Mouse (Mus musculus): ENCODE measurements around the gene Adad2. TPM values are rescaled to one million over a fixed set of nuclear protein-coding genes. Genes with fewer than 3 reads are reported as not detected.

Adad2 gene
- polyA plus RNA-seq, 1 experiment from 2014 or later: not detected

GRCm38 (mm10) chr8:119627199-119627598 is 14.7 kb downstream of the Adad2 start:
- H3K4me2 ChIP-seq (replicated peaks; ENCODE audit: low read depth, low read length): no peak overlapping the region
- no peaks in the 10 kb centered on the region for H3K36me3 ChIP-seq (ENCODE audit: control insufficient read depth, insufficient read depth, low read length)
- H3K27me3 ChIP-seq (ENCODE audit: control insufficient read depth, insufficient read depth, low read length): no peaks in the 10 kb centered on the region
- peaks cover 3% of the 10 kb centered on the region; the same call in 1 of the 2 replicates for H3K4me1 ChIP-seq (ENCODE audit: control insufficient read depth, insufficient read depth, low read length)
- no peak overlapping the region for H3K4me3 ChIP-seq (ENCODE audit: low read depth, low read length)
- 93% methylated on average over 7 of the region's 7 CpGs for WGBS
- no peaks in the 10 kb centered on the region for H3K9me3 ChIP-seq (ENCODE audit: control insufficient read depth, low read depth, low read length)
- no peak overlapping the region for H3K9ac ChIP-seq (replicated peaks; ENCODE audit: low read depth, low read length)
- no peak for ATAC-seq (ENCODE audit: insufficient number of reproducible peaks, insufficient read depth, low FRiP score, low read depth)
- H3K27ac ChIP-seq (ENCODE audit: low read length): no peak overlapping the region

GRCm38 (mm10) chr8:119627613-119628359 is 15.2 kb downstream of the Adad2 start:
- H3K4me3 ChIP-seq (ENCODE audit: low read depth, low read length): no peak overlapping the region
- H3K36me3 ChIP-seq (ENCODE audit: control insufficient read depth, insufficient read depth, low read length): no peaks in the 10 kb centered on the region
- no peak overlapping the region for H3K4me2 ChIP-seq (replicated peaks; ENCODE audit: low read depth, low read length)
- no peak overlapping the region for H3K9ac ChIP-seq (replicated peaks; ENCODE audit: low read depth, low read length)
- H3K4me1 ChIP-seq (ENCODE audit: control insufficient read depth, insufficient read depth, low read length): peaks cover 3% of the 10 kb centered on the region; the same call in 1 of the 2 replicates
- H3K27ac ChIP-seq (ENCODE audit: low read length): no peak overlapping the region
- no peaks in the 10 kb centered on the region for H3K9me3 ChIP-seq (ENCODE audit: control insufficient read depth, low read depth, low read length)
- no peak for ATAC-seq (ENCODE audit: insufficient number of reproducible peaks, insufficient read depth, low FRiP score, low read depth)
- no peaks in the 10 kb centered on the region for H3K27me3 ChIP-seq (ENCODE audit: control insufficient read depth, insufficient read depth, low read length)
- 25% methylated on average over 10 of the region's 10 CpGs for WGBS

- no peak for ATAC-seq (ENCODE audit: insufficient number of reproducible peaks, insufficient read depth, low FRiP score, low read depth)
- Histone ChIP-seq H3K4me1 (ENCODE audit: control insufficient read depth, insufficient read depth, low read length) (peaks cover 9% of the 10 kb centered on the region), H3K36me3 (ENCODE audit: control insufficient read depth, insufficient read depth, low read length) (no peaks in the 10 kb centered on the region), H3K27ac (ENCODE audit: low read length) (no peak overlapping the region), H3K9me3 (ENCODE audit: control insufficient read depth, low read depth, low read length) (no peaks in the 10 kb centered on the region), H3K4me2 (replicated peaks; ENCODE audit: low read depth, low read length) (no peak overlapping the region), H3K9ac (replicated peaks; ENCODE audit: low read depth, low read length) (no peak overlapping the region), H3K4me3 (ENCODE audit: low read depth, low read length) (no peak overlapping the region), H3K27me3 (ENCODE audit: control insufficient read depth, insufficient read depth, low read length) (0 out of 2 replicates have a peak, but pooled peaks cover 4% of the 10 kb centered on the region)
- 43% methylated on average over 3 of the region's 3 CpGs for WGBS
Measured at GRCm38 (mm10) chr8:119630841-119631240, 18.3 kb downstream of the Adad2 start.

GRCm38 (mm10) chr8:119632246-119632645 is 19.7 kb downstream of the Adad2 start:
- WGBS: 78% methylated on average over 9 of the region's 9 CpGs
- Histone ChIP-seq H3K36me3 (ENCODE audit: control insufficient read depth, insufficient read depth, low read length) (no peaks in the 10 kb centered on the region), H3K9ac (replicated peaks; ENCODE audit: low read depth, low read length) (no peak overlapping the region), H3K27ac (ENCODE audit: low read length) (no peak overlapping the region), H3K4me1 (ENCODE audit: control insufficient read depth, insufficient read depth, low read length) (peaks cover 11% of the 10 kb centered on the region), H3K4me3 (ENCODE audit: low read depth, low read length) (no peak overlapping the region), H3K4me2 (replicated peaks; ENCODE audit: low read depth, low read length) (no peak overlapping the region), H3K27me3 (ENCODE audit: control insufficient read depth, insufficient read depth, low read length) (0 out of 2 replicates have a peak, but pooled peaks cover 4% of the 10 kb centered on the region), H3K9me3 (ENCODE audit: control insufficient read depth, low read depth, low read length) (no peaks in the 10 kb centered on the region)
- ATAC-seq (ENCODE audit: insufficient number of reproducible peaks, insufficient read depth, low FRiP score, low read depth): no peak

GRCm38 (mm10) chr8:119632909-119633308 is 20.4 kb downstream of the Adad2 start:
- Histone ChIP-seq H3K9ac (replicated peaks; ENCODE audit: low read depth, low read length) (no peak overlapping the region), H3K4me2 (replicated peaks; ENCODE audit: low read depth, low read length) (no peak overlapping the region)

GRCm38 (mm10) chr8:119634616-119635336 is 22.2 kb downstream of the Adad2 start:
- no peak overlapping the region for H3K4me3 ChIP-seq (ENCODE audit: low read depth, low read length)
- no peaks in the 10 kb centered on the region for H3K36me3 ChIP-seq (ENCODE audit: control insufficient read depth, insufficient read depth, low read length)
- no peaks in the 10 kb centered on the region for H3K9me3 ChIP-seq (ENCODE audit: control insufficient read depth, low read depth, low read length)
- H3K27me3 ChIP-seq (ENCODE audit: control insufficient read depth, insufficient read depth, low read length): 0 out of 2 replicates have a peak, but pooled peaks cover 4% of the 10 kb centered on the region
- WGBS: 31% methylated on average over 14 of the region's 14 CpGs
- peaks cover 8% of the 10 kb centered on the region for H3K4me1 ChIP-seq (ENCODE audit: control insufficient read depth, insufficient read depth, low read length)
- no peak overlapping the region for H3K9ac ChIP-seq (replicated peaks; ENCODE audit: low read depth, low read length)
- no peak overlapping the region for H3K27ac ChIP-seq (ENCODE audit: low read length)
- no peak overlapping the region; the same call in 1 of the 2 replicates for H3K4me2 ChIP-seq (replicated peaks; ENCODE audit: low read depth, low read length)
- no peak for ATAC-seq (ENCODE audit: insufficient number of reproducible peaks, insufficient read depth, low FRiP score, low read depth)

More at GRCm38 (mm10) chr8:119632909-119633308, 20.4 kb downstream of the Adad2 start:
- no peaks in the 10 kb centered on the region for H3K9me3 ChIP-seq (ENCODE audit: control insufficient read depth, low read depth, low read length)
- H3K4me3 ChIP-seq (ENCODE audit: low read depth, low read length): no peak overlapping the region
- WGBS: 56% methylated on average over 29 of the region's 29 CpGs
- no peak for ATAC-seq (ENCODE audit: insufficient number of reproducible peaks, insufficient read depth, low FRiP score, low read depth)
- H3K27ac ChIP-seq (ENCODE audit: low read length): no peak overlapping the region
- H3K36me3 ChIP-seq (ENCODE audit: control insufficient read depth, insufficient read depth, low read length): no peaks in the 10 kb centered on the region
- H3K27me3 ChIP-seq (ENCODE audit: control insufficient read depth, insufficient read depth, low read length): 0 out of 2 replicates have a peak, but pooled peaks cover 4% of the 10 kb centered on the region
- peaks cover 8% of the 10 kb centered on the region for H3K4me1 ChIP-seq (ENCODE audit: control insufficient read depth, insufficient read depth, low read length)

- WGBS: 18% methylated on average over 6 of the region's 6 CpGs
- H3K4me2 ChIP-seq (replicated peaks; ENCODE audit: low read depth, low read length): no peak within 1 kb of the TSS; the same call in 1 of the 2 replicates
- no peak within 1 kb of the TSS for H3K4me3 ChIP-seq (ENCODE audit: low read depth, low read length)
- H3K36me3 ChIP-seq (ENCODE audit: control insufficient read depth, insufficient read depth, low read length): no peaks in the 10 kb centered on the region
- ATAC-seq (ENCODE audit: insufficient number of reproducible peaks, insufficient read depth, low FRiP score, low read depth): no peak
- 0 out of 2 replicates have a peak, but pooled peaks cover 4% of the 10 kb centered on the region for H3K27me3 ChIP-seq (ENCODE audit: control insufficient read depth, insufficient read depth, low read length)
- H3K9ac ChIP-seq (replicated peaks; ENCODE audit: low read depth, low read length): no peak within 1 kb of the TSS
- H3K27ac ChIP-seq (ENCODE audit: low read length): no peak within 1 kb of the TSS
- peaks cover 8% of the 10 kb centered on the region for H3K4me1 ChIP-seq (ENCODE audit: control insufficient read depth, insufficient read depth, low read length)
- no peaks in the 10 kb centered on the region for H3K9me3 ChIP-seq (ENCODE audit: control insufficient read depth, low read depth, low read length)
Measured at GRCm38 (mm10) chr8:119635378-119635777, 22.8 kb downstream of the Adad2 start, which contains the start of gene Kcng4. Gene Kcng4 (minus strand): TSS chr8:119635680.

GRCm38 (mm10) chr8:119635958-119636357 is 23.4 kb downstream of the Adad2 start:
- WGBS: 63% methylated on average over 2 of the region's 2 CpGs
- Histone ChIP-seq H3K9ac (replicated peaks; ENCODE audit: low read depth, low read length) (no peak overlapping the region), H3K27me3 (ENCODE audit: control insufficient read depth, insufficient read depth, low read length) (0 out of 2 replicates have a peak, but pooled peaks cover 4% of the 10 kb centered on the region), H3K4me1 (ENCODE audit: control insufficient read depth, insufficient read depth, low read length) (peaks cover 8% of the 10 kb centered on the region), H3K4me2 (replicated peaks; ENCODE audit: low read depth, low read length) (no peak overlapping the region), H3K27ac (ENCODE audit: low read length) (no peak overlapping the region), H3K36me3 (ENCODE audit: control insufficient read depth, insufficient read depth, low read length) (no peaks in the 10 kb centered on the region), H3K4me3 (ENCODE audit: low read depth, low read length) (no peak overlapping the region), H3K9me3 (ENCODE audit: control insufficient read depth, low read depth, low read length) (no peaks in the 10 kb centered on the region)
- no peak for ATAC-seq (ENCODE audit: insufficient number of reproducible peaks, insufficient read depth, low FRiP score, low read depth)

Data from stomach, embryonic 14.5 days (tissue).